Mouse (Mus musculus): ENCODE measurements at regions not wholly inside any gene's neighbourhood (a gene's known extent, or its start where the extent isn't known, plus 50 kb on each side); places are given as distances from the start of the nearest gene placed in this dataset.
A peak's percentile ranks its signal among the peaks of the same experiment; 100 is the strongest.

DNA sequence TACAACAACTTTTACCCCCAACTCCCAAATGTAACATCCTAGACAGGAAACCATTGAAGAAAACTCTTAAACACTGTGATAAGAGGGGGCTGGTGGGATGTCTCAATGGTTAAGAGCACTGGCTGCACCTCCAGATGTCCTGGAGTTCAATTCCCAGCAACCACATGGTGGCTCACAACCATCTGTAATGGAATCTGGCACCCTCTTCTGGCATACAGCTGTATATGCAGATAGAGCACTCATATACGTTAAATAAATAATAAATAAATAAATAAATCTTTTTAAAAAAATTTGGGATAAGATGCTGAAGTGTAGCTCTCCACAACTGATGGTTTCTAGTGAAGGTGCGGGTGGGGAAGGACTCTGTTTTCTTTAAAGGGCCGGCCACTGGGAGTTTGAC, 69.3 kb downstream of the Kctd15 start:
- no peak for DNase-seq

DNA sequence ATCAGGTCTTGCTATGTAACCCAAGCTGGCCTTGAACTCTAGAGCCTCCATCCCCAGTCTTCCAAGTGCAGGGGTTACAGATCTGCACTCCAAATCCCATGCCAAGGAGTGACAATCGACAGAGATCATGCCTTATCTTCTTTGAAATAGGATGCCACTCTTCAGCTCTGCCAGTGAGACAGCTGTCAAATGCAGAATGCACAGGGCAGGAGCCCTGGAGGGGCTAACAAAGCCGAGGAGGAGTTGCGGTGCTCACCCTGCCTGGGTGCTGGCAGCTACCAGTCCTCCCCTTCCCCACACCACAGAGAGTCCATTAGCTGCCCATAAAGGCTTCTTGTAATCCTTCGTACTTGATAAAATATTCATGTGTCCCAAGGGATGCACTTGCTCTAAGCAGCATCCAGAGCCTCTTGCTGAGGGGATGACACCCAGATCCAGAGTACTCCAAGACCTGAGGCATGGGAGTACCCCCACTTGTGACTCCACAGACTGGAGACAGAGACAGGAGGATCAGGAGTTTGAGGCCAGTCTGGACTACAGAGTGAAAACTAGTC, 71.1 kb downstream of the Kctd15 start:
- no peak for DNase-seq

DNA sequence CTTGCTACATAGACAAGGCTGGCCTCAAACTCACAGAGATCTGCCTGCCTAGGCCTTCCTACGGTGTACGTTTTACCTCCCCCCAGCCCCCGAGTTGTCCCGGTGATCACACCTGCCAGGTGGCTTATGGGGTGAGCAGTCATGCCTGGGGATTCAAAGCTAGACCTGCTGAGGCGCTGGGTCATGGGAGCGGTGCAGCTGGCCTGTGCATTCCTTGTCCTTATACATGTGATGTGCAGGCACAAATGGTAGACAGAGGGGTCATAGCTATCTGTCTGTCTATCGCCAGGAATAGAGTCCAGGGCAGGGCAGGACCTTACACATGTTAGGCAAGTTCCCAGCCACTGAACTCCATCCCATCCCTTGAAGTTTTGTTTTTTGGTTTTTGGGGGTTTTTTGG, 71.7 kb downstream of the Kctd15 start:
- DNase-seq = no peak

DNA sequence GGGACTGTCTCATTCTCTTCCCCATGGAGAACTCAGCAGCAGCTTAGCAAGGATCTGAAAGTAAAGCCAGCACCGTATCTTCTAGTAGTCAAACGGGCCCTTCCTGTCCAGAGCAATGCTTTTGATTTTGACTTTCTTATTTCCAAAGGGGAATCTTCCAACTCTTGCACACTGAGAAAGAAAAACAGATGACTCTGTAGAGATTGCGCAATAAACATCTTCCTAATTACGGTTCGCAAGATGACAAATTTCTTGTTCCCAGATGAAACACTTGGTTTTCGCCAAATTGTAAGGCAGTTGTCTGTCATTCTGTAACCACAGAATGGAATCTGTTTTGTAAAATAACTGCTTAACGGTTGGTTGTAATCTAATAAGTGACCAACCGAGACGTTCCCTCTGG, 75.7 kb downstream of the Kctd15 start:
- DNase-seq = no peak

DNA sequence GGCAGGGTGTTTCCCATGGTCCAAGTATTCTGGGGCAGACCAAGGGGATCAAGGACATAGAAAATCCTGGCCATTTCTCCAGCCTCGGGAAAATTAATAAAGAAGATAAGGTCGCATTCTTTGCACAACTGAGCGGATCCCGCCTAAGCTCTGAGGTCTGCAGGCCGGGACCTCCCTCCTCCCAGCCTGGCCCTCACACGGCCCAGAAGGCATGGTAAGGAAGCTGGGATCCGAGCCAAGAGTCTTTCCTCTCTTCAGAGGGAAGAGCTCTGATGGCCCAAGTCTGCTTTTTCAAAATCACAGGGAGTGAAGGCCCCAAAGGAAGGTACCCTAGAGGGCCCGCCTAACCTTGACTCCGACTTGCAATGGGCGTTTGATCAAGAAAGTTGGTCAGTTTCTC, 85.2 kb downstream of the Kctd15 start:
- no peak for DNase-seq

DNA sequence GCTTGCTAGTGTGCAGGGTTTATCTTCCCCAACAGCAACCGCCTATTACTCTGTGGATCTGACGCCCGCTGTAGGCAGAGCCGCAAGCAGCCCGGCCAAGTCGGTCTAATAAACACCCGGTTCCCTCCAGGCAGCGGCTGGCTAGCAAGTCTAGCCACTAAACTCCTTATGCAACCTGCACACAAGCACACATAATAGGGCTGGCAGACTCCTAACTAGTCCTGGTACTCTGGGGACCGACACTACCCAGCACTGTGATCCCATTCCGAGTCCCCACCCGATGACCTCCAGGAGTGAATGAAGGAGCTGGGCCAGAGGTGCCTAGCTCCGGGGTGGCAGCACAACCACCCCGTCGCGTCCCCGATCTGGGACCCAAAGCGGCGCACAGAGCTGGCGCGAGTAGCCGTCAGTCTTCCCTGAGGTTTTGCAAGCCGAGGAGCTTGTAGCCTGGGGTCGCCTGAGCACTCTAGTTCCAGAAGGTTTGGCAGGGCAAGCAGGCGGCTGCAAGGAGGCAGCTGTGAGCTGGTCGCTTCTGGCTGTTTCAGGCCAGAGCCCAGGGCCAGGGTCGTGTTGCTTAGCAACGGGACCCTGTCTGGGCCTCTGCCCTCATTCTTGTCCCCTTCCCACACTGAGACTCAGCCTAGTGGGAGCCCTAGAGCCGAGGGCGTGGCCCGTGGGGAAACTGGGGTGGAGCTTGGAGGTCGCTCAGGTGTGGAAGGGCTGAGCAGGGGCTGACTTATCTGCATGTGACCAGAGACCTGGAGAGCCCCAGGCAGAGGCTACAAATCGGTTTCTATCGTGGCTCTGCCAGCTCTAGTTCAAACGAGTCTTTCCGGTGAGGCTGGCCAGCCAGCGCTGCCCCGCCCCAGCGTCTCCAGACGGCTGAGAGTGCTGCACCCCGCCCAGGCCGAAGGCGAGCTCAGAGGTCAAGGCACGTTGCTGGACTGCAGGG, 86.1 kb downstream of the Kctd15 start:
- DNase-seq = peak in 1 of 2 experiments; percentile 3

DNA sequence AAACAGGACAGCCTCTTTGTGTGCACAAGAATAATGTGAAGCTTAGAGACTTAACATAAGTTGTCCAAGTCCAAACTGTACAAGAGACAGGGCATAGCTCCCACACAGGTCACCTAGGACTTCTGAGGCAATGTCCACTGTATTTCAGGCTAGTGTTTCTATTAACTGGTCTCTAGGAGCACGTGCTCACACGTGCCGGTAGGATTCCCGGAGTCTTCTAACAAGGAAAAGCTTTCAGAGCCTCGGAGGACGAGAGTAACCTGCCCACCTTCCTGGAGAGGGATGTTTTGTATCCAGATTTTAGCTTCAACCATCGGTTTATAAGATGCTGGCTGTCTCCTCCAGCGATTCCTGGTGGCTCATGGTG, 86.8 kb downstream of the Kctd15 start:
- DNase-seq = no peak

DNA sequence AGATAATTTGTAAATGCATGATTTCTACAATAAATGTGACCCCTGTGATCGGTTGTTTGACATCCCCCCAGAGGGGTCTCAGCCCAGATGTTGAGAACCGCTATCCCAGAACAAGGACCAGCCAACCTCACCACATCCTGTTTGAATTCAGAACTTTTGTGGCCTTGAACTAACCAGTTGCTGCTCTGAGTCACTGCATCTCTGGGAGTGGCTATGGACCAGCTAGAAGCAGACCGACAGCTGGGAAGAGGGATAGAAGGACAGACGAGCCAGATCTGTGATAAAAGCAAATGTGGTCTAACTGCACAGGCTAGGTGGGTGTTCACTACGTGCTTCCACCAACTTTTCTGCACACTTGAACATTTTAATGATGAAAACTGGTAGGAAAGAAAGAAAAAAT, 89.0 kb downstream of the Kctd15 start:
- no peak for DNase-seq

DNA sequence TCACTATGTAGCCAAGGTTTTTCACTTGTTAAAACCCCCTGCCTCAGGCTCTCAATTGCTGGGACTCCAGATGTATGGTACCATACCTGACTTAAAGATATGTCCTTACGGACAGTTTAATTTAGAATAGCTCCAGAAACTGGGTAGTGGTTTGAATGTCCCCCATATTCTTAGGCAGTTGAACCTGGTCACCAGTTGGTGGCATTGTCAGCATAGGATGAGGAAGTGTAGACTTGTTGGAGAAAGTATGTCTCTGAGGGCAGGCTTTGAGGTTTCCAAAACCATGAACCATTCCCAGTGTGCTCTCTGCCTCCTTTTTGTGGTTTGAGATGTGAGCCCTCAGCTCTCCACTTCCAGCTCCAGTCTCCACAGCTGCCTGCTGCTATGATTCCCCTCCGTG, 94.4 kb downstream of the Kctd15 start:
- DNase-seq = no peak

DNA sequence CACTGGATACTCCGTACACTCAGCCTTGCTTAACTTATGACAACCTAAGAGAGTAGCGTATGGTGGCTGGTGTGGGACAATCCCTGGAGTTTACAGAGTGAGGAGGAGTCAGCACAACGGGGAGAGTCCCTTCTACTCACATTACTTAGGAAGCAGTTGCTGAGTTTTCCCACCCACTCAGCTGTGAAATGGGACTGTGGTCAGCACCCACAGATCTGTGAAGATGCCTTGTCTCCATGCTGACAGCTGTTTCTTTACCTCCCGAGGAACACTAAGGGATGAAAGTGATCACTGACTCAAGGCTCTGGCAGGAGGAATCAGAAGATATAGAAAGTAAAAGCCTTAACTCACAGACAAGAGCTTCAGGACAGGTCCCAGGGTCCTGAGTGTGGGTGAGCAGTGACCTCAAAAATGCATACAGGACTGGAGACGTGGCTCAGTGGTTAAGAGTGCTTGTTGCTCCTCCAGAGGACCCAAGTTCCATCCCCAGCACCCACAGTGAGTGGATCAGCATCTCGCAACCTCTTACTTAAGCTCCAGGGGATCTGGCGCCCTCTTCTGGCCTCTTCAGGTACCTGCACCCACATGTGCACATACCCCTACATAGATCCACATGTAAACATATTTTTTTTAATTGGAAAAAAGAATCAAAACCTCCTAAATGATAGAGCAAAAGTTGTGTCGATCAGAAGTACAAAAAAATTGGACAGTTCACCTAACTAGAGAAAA, 97.8 kb downstream of the Kctd15 start:
- no peak for DNase-seq

DNA sequence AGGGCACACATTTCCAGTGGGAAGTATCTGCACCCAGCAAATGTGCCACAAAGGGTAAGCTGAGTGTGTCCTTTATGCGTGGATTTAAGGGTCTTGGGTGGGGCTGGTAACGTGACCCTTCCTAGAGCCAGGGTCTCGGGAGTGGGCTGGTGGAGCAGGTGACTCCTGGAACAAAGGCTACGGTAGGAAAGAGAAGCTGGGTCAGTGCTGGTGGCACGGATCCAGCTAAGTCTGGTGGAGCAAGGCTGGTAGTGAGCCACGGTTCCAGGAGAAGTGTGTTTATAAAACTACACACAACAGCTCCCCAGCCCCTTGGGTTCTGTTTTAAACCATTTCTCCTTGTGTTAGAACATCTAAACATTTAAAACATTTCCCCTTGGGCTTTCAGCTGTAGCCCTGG, 101.3 kb downstream of the Kctd15 start:
- DNase-seq = no peak

DNA sequence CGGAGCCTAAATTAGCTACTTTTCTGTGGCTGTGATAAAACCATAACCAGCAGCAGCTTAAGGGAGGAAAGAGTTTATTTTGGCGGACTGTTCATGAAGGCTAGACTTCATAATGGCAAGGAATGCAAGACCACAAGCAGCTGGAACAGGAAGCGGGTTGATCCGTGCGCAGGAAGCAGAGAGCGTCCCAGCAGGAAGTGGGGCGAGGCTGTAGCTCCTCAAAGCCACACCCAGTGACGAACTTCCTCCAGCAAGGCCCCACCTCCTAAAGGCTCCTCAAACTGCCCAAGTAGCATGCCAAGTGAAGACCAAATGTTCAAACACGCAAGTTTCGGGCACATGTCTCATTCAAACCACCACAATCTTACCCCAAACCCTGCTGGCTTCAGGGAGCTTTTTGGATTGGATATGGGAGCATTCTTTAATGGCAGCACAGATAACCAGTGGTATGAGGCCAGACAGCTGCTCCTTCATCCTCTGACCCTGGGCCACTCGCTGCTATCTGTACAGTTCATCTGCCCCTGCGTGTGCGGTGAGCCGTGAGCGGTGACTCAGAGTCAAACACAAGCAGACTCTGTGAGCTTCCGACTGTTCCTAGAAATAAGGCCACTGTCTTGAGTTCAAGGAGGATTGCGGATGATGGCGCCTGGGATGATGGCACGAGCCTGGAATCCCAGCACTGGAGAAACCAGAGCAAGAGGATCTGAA, 109.8 kb downstream of the Kctd15 start:
- no peak for DNase-seq

DNA sequence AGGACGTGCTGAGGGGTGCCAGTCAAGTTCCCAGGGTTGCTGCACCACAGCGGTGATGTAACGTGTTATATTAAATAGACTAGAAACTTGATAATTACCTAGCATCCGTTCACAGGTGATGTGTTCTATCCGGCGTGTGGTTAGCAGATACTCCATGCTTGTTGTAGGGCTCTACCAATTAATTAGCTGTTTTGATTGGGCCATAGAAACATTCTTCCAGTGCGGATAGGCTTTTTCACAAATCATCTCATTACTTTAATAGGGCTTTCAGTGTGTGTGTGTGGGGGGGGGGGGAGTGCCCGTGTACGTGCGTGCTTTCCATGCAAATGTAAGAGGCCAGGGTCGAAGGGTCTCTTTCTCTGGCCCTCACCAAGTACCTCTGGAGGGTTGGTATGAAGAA, 110.6 kb downstream of the Kctd15 start:
- DNase-seq = no peak

DNA sequence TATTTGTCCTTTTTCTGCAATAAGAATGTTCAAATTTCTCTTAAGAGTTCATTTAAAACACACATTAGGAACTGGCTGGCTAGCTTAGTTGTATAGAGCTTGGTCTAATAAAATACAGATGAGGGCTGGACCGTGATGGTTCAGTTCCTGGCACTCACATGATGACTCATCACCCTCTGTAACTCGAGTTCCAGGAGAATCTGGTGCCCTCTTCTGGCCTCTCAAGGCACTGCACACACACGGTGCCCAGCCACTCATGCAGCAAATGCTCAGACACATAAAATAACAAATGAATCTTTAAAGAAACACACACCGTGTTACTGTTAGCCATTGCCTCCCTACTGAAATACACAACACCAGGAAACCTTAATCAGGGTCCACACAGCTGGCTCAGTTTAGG, 114.6 kb downstream of the Kctd15 start:
- no peak for DNase-seq

DNA sequence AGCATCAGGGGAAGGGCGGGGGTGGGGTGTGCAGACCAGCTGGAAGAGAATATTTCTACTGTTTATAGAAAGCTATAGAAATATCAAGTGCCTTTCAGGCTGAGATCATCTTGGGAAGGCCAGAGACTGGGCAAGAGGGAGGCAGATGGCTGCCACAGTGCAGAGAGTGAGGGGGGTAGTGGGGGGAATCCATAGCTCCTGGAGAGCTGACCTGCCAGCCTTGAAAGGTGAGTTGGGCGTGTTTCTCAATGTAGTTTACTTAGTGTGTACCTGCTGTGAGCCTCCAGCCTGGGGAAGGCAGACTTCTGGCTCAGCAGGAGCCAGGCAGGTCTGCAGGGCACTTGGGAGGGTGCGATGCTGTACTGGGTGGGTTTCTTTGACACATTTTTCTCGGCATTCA, 115.5 kb downstream of the Kctd15 start:
- DNase-seq = no peak

DNA sequence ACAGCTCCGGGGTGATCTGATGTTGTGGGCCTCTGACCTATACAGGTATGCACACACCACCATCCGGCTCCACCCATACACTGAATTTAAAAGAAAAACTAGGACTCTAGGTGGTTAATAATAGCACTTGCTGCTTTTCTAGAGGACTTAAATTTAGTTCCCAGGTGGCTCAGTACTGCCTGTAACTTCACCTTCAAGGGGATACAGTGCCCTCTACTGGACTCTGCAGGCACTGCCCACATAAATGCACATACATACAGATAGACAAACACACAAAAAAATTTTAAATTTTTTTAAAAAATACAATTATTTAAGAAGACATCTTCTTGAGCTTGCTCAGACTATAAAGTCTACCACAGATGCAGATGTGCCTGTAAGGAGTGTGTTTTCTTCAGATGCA, 116.7 kb downstream of the Kctd15 start:
- no peak for DNase-seq

DNA sequence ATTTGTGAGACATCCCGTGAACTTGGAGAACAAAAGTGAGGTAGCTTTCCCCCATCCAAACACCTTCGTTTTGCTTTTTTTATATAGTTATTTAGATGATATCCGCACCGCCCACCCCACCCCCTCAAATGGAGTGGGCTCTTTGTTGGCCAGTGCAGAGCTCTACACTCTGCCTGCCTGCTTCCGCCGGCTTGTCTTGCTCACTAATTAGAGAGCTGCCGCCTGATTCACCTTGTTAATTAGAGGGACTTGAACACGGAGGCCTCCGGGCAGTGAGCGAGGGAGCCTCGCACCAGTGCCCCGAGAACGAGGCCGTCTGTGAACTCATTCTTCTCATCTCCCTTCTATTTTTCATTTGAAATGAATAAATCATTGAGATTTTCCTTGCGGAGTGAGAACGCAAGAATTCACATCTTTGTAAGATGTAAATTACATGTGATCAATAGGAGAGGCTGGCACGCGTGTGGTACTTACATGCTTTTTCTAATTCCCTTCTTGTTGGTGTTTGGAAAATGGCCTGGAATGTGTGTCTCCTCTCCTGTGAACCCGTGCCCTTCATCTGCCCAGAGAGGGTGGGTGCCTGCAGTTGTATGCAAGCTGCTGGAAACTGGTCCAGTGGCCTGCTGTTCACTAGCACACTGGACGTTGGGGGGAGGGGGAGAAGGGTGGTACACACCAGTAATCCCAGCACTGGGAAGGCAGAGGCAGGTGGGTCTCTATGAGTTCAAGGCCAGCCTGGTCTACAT, 118.0 kb downstream of the Kctd15 start:
- DNase-seq = no peak

DNA sequence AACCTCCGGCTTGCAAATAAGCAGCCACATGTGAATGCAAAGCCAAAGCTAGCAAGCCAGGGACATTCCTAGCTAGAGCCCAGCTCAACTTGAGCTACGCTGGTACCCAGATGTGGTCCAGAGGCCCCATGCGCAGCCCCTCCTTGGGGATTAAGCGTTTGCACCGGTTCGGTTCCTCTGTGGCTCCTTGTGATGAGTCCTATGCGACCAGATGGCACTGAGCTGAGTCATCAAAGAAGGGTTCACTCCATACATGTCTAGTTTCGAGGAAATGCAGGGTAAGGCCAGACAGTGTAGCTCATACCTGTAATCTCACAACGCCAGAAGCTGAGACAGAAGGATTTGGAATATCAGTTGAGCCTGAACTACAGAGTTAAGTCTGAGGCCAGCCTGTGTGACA, 119.4 kb downstream of the Kctd15 start:
- no peak for DNase-seq

DNA sequence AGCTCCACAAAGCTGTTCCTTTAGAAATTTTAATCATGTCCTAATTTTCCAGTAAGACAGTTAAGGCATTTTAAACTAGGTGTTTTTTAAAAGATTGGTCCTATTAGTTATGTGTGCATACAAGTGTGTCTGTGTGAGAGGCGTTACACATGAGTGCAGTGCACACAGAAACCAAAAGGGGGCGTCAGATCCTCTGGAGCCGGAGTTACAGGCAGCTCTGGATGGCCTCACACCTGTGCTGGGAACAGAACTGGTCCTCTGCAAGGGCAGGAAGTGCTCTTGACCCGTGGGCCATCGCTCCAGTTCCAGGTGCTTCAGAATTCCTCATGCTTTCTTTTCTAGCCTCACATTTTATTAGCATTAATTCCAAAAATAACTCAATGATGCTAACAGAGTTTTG, 122.3 kb downstream of the Kctd15 start:
- no peak for DNase-seq

DNA sequence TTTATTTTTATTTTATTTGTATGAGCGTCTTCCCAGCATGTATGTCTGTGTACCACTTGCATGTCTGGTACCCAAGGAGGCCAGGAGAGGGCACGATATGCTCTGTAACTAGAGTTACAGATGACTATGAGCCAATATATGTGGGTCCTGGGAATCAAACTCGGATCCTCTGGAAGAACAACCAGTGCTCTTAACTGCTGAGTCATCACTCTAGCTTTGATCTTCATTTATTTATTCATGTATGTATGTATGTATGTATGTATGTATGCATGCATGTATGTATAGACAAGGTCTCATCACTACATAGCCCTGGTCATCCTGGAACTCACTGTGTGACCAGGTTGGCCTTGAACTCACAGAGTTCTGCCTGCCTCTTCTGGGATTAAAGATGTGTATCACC, 124.9 kb downstream of the Kctd15 start:
- no peak for DNase-seq

DNA sequence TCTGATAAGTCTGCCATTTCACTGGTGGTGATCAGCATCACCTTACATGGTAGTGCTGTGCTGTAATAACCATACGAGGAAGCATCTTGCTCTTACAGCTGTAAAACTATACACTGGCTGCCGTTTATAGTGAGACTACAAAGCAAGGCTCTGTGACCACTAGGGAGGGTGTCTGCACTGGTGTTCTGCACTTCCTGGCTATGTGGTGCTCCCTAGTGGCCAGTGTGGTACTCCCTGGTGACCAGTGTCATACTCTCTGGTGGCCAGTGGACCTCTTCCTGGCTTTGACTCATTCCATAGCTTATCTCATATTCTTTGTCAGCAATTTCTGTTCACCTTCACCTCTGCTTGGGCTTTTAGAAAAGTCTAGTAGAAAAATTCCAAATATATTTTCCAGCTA, 114.7 kb upstream of the Lsm14a start:
- DNase-seq = no peak

DNA sequence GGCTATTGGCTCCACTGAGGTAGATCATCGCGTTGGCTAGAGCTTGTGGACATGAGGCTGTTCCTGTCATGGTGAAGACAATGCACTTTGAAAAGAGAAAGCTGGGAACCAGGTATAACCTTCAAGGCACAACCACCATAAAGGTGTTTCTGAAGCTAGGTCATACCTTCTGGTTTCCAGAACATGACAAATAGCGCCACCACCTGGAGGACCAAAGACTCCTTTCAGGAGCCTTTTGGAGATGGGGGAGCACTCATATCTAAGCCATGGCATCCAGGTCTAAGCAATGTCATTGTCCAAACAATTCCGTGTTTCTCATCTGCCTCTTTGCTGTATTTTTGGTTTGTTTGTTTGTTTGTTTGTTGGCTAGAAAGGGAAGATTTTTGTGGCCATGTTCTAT, 113.7 kb upstream of the Lsm14a start:
- DNase-seq = no peak

DNA sequence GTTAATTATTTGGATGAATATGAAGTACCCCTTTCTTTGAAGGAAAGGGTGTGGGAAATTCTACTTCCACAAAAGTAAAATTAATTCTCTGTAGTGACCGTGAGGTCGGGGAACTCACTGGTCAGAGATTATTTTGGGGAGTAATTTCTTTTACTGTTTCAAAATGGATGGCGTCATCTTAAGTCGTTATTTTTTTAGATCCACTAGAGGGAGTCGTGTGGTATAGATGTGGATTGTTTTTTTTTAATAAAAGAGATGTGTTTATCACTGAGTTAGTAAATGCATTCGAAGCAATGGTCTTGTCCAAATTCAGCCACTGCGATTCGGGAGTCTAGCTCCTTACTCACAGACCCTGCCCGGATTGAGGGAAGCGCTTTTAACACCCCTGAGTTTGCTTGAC, 100.8 kb upstream of the Lsm14a start:
- no peak for DNase-seq

All from thymus, adult 18-20 months (tissue).